Mouse (Mus musculus): ENCODE data around the gene Rad51ap1. TPM values are rescaled to one million over a fixed set of nuclear protein-coding genes. Genes with fewer than 3 reads are reported as not detected.
A peak's percentile ranks its signal among the peaks of the same experiment; 100 is the strongest.

The Rad51ap1 gene
- 1 to 10 TPM; 2.7 to 3.6 TPM for total RNA-seq (2021)
- long read RNA-seq, experiment 1, partial matches to known transcripts = 0 of 2 reads
- long read RNA-seq, experiment 1, other reads (novel, unspliced or antisense) = 1 of 2 reads
- long read RNA-seq, experiment 2, partial matches to known transcripts = 0 of 6 reads
- long read RNA-seq, experiment 2, other reads (novel, unspliced or antisense) = 4 of 6 reads

- peak; percentile 96 to 97 for DNase-seq (ENCODE audit: low spot score in 2 of 2)
- intact Hi-C loops (cut with DNase I) = loop anchor here (5.0 kb wide), 2 partner anchors 92 to 147 kb away; partner anchors contain the start of gene Ndufa9
These were observed at the start of gene Rad51ap1, which contains the start of gene D6Wsu163e for GRCm38 (mm10) chr6:126939487-126940171. Gene Rad51ap1, minus strand, starts transcription at chr6:126939587. Gene D6Wsu163e, plus strand, starts transcription at chr6:126939962.

GRCm38 (mm10) chr6:126981539-126982234, 42.3 kb upstream of the Rad51ap1 start:
- intact Hi-C loops (cut with DNase I) = no loop called here
- DNase-seq (ENCODE audit: low spot score in 2 of 2) = no peak

GRCm38 (mm10) chr6:126966241-126967026, 27.0 kb upstream of the Rad51ap1 start:
- intact Hi-C loops (cut with DNase I) = no loop called here
- peak; percentile 15 to 60 for DNase-seq (ENCODE audit: low spot score in 2 of 2)

GRCm38 (mm10) chr6:126963426-126963825, 24.0 kb upstream of the Rad51ap1 start:
- DNase-seq (ENCODE audit: low spot score in 2 of 2) = no peak
- intact Hi-C loops (cut with DNase I) = no loop called here

- no peak for DNase-seq (ENCODE audit: low spot score in 2 of 2)
- intact Hi-C loops (cut with DNase I) = no loop called here
These were observed 23.3 kb upstream of the Rad51ap1 start for GRCm38 (mm10) chr6:126962709-126963108.

- intact Hi-C loops (cut with DNase I) = no loop called here
These were observed 22.1 kb upstream of the Rad51ap1 start for GRCm38 (mm10) chr6:126961371-126962018.

GRCm38 (mm10) chr6:126955734-126956133, 16.3 kb upstream of the Rad51ap1 start:
- intact Hi-C loops (cut with DNase I) = loop anchor here (2.0 to 5.0 kb wide), 2 partner anchors 132 to 491 kb away; partner anchors contain the start of gene Parp11
- DNase-seq (ENCODE audit: low spot score in 2 of 2) = peak; percentile 78 to 90

More at GRCm38 (mm10) chr6:126961371-126962018, 22.1 kb upstream of the Rad51ap1 start:
- no peak for DNase-seq (ENCODE audit: low spot score in 2 of 2)

- intact Hi-C loops (cut with DNase I) = no loop called here
- DNase-seq (ENCODE audit: low spot score in 2 of 2) = no peak
These were observed 8.9 kb upstream of the Rad51ap1 start for GRCm38 (mm10) chr6:126948336-126948735.

GRCm38 (mm10) chr6:126940451-126940850, 1.1 kb upstream of the Rad51ap1 start:
- DNase-seq (ENCODE audit: low spot score in 2 of 2) = peak; percentile 5 to 30
- intact Hi-C loops (cut with DNase I) = no loop called here

GRCm38 (mm10) chr6:126938853-126939486, 417 bp downstream of the Rad51ap1 start:
- DNase-seq (ENCODE audit: low spot score in 2 of 2) = peak in 1 of 2 experiments; percentile 22
- intact Hi-C loops (cut with DNase I) = loop anchor here (5.0 kb wide), 2 partner anchors 92 to 147 kb away; partner anchors contain the start of gene Ndufa9

- no peak for DNase-seq (ENCODE audit: low spot score in 2 of 2)
- intact Hi-C loops (cut with DNase I) = loop anchor here (5.0 kb wide), 2 partner anchors 91 to 146 kb away; partner anchors contain the start of gene Ndufa9
These were observed 1.3 kb downstream of the Rad51ap1 start for GRCm38 (mm10) chr6:126938047-126938446.

- no peak for DNase-seq (ENCODE audit: low spot score in 2 of 2)
- intact Hi-C loops (cut with DNase I) = no loop called here
These were observed 6.5 kb downstream of the Rad51ap1 start for GRCm38 (mm10) chr6:126932896-126933295.

- DNase-seq (ENCODE audit: low spot score in 2 of 2) = peak; percentile 18 to 28
- intact Hi-C loops (cut with DNase I) = no loop called here
These were observed 18.1 kb downstream of the Rad51ap1 start, which contains the start of gene Dyrk4 for GRCm38 (mm10) chr6:126921111-126921881. Gene Dyrk4, minus strand, starts transcription at chr6:126921839.

GRCm38 (mm10) chr6:126914928-126915327, 24.5 kb downstream of the Rad51ap1 start:
- no peak for DNase-seq (ENCODE audit: low spot score in 2 of 2)
- intact Hi-C loops (cut with DNase I) = no loop called here

GRCm38 (mm10) chr6:126910727-126911126, 28.7 kb downstream of the Rad51ap1 start:
- intact Hi-C loops (cut with DNase I) = no loop called here
- DNase-seq (ENCODE audit: low spot score in 2 of 2) = peak in 1 of 2 experiments; percentile 10

- intact Hi-C loops (cut with DNase I) = no loop called here
- no peak for DNase-seq (ENCODE audit: low spot score in 2 of 2)
These were observed 31.5 kb downstream of the Rad51ap1 start for GRCm38 (mm10) chr6:126907876-126908275.

GRCm38 (mm10) chr6:126907378-126907777, 32.0 kb downstream of the Rad51ap1 start:
- intact Hi-C loops (cut with DNase I) = no loop called here
- no peak for DNase-seq (ENCODE audit: low spot score in 2 of 2)
